Comparison of ENCODE assay signal across 8 mouse cellular contexts in the genomic region with DNA sequence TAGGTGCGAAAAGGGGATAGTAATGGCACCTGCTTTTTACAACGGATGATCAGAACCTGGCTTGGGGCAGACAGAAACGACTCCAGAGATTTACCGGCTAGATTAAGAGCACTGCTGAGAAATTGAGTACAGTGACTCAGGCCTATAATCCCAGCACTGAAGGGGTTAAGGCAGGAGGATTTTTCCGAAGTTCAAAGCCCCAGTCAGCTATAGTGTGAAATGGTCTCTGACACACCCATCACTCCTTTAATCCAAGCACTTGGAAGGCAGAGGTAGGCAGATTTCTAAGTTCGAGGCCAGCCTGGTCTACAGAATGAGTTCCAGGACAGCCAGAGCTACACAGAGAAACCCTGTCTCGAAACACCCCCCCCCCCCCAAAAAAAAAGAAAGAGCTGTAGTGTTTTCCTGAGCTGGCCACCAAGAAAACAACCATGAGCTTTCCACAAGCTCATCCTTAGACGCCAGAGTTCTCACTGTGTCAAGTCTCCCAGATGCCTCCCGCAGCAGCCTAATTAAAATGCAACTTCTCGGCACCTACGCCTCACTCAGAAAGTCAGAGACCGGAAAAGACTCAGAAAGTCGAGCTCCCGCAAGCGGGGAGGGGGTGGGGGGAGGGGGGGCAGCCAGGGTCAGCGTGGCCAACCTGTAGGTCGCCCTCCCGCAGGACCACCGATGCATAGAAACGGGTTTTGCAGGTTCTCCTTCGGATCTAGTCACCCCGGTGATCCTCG. TPM values are rescaled to one million over a fixed set of nuclear protein-coding genes. Genes with fewer than 3 reads are reported as not detected.
DNase-seq lines count a peak whose midpoint lies in the region; ATAC-seq and TF ChIP-seq lines count a peak whose summit lies in the region.

No protein-coding gene starts in this region.

- H3K27ac ChIP-seq in kidney, embryonic 16.5 days (ENCODE audit: low read length) = peak overlapping the region; percentile 86
- no peak overlapping the region for H3K27ac ChIP-seq in forebrain, embryonic 16.5 days (ENCODE audit: low read length)
- peak overlapping the region; percentile 86 for H3K27ac ChIP-seq in lung, embryonic 15.5 days
- peak overlapping the region; percentile 93 for H3K27ac ChIP-seq in stomach, postnatal 0 days (replicated peaks)

- no peak for TF ChIP-seq EP300 in stomach, postnatal 0 days (optimal IDR thresholded peaks at IDR 0.05)

- H3K27me3 ChIP-seq in kidney, embryonic 16.5 days (ENCODE audit: insufficient read depth, low read length) = no peaks in the 10 kb centered on the region
- H3K27me3 ChIP-seq in forebrain, embryonic 16.5 days (replicated peaks; ENCODE audit: control insufficient read depth, insufficient read depth, low read length) = no peaks in the 10 kb centered on the region
- H3K27me3 ChIP-seq in lung, embryonic 15.5 days = no peaks in the 10 kb centered on the region
- H3K27me3 ChIP-seq in stomach, postnatal 0 days (ENCODE audit: control insufficient read depth, insufficient read depth, low read length) = no peaks in the 10 kb centered on the region

- TF ChIP-seq CTCF in stomach, postnatal 0 days (IDR thresholded peaks at IDR 0.05; ENCODE audit: low read depth) = no peak

- DNase-seq in kidney, postnatal 14 days = no peak
- DNase-seq in T-cell, adult 2 months (ENCODE audit: low spot score) = peak; percentile 24
- no peak for DNase-seq in stomach, postnatal 0 days (ENCODE audit: low spot score)
- DNase-seq in layer of hippocampus, adult 9-11 months = no peak
- no peak for DNase-seq in kidney, postnatal 4 days

- 17% methylated on average over 23 of the region's 23 CpGs for WGBS in kidney, embryonic 16.5 days
- 17% methylated on average over 23 of the region's 23 CpGs for WGBS in forebrain, embryonic 16.5 days
- 14% methylated on average over 23 of the region's 23 CpGs for WGBS in lung, embryonic 15.5 days
- 16% methylated on average over 22 of the region's 23 CpGs for WGBS in stomach, postnatal 0 days

- peaks cover 6% of the 10 kb centered on the region for H3K36me3 ChIP-seq in kidney, embryonic 16.5 days (ENCODE audit: insufficient read depth, low read length)
- no peaks in the 10 kb centered on the region for H3K36me3 ChIP-seq in forebrain, embryonic 16.5 days (ENCODE audit: control insufficient read depth, insufficient read depth)
- H3K36me3 ChIP-seq in lung, embryonic 15.5 days = no peaks in the 10 kb centered on the region
- H3K36me3 ChIP-seq in stomach, postnatal 0 days (ENCODE audit: control insufficient read depth, insufficient read depth, low read length) = no peaks in the 10 kb centered on the region; the same call in 1 of the 2 replicates

- peak; percentile 46 for ATAC-seq in kidney, embryonic 16.5 days (ENCODE audit: low FRiP score, low TSS enrichment)
- ATAC-seq in forebrain, embryonic 16.5 days = peak; percentile 54
- peak; percentile 17; the same call in 1 of the 2 replicates for ATAC-seq in lung, embryonic 15.5 days (ENCODE audit: borderline replicate concordance, extremely low read depth, low FRiP score, low TSS enrichment)
- no peak; the same call in 1 of the 2 replicates for ATAC-seq in stomach, postnatal 0 days (ENCODE audit: low FRiP score, low TSS enrichment)

- peak overlapping the region; percentile 60 for H3K4me3 ChIP-seq in kidney, embryonic 16.5 days (ENCODE audit: low read length)
- peak overlapping the region; percentile 46 for H3K4me3 ChIP-seq in forebrain, embryonic 16.5 days (replicated peaks; ENCODE audit: low read length)
- peak overlapping the region; percentile 60 for H3K4me3 ChIP-seq in lung, embryonic 15.5 days
- H3K4me3 ChIP-seq in stomach, postnatal 0 days (ENCODE audit: low read depth, low read length) = peak overlapping the region; percentile 62

- H3K9me3 ChIP-seq in kidney, embryonic 16.5 days (ENCODE audit: low read length) = no peaks in the 10 kb centered on the region
- no peaks in the 10 kb centered on the region for H3K9me3 ChIP-seq in forebrain, embryonic 16.5 days (ENCODE audit: control insufficient read depth, low read length)
- no peaks in the 10 kb centered on the region for H3K9me3 ChIP-seq in lung, embryonic 15.5 days
- no peaks in the 10 kb centered on the region for H3K9me3 ChIP-seq in stomach, postnatal 0 days (ENCODE audit: control insufficient read depth, low read length)

- H3K4me2 ChIP-seq in kidney, embryonic 16.5 days (replicated peaks; ENCODE audit: low read depth, low read length) = peak overlapping the region; percentile 84
- H3K4me2 ChIP-seq in forebrain, embryonic 16.5 days (ENCODE audit: low read length) = peak overlapping the region; percentile 81
- peak overlapping the region; percentile 90 for H3K4me2 ChIP-seq in lung, embryonic 15.5 days
- peak overlapping the region; percentile 86 for H3K4me2 ChIP-seq in stomach, postnatal 0 days (replicated peaks; ENCODE audit: low read depth)

- peak overlapping the region; percentile 87 for H3K9ac ChIP-seq in kidney, embryonic 16.5 days (replicated peaks; ENCODE audit: low read length)
- H3K9ac ChIP-seq in forebrain, embryonic 16.5 days (replicated peaks; ENCODE audit: low read depth, low read length) = peak overlapping the region; percentile 60
- peak overlapping the region; percentile 71 for H3K9ac ChIP-seq in lung, embryonic 15.5 days
- H3K9ac ChIP-seq in stomach, postnatal 0 days (ENCODE audit: low read length) = peak overlapping the region; percentile 86

- H3K4me1 ChIP-seq in kidney, embryonic 16.5 days (ENCODE audit: insufficient read depth, low read length) = peaks cover 7% of the 10 kb centered on the region
- H3K4me1 ChIP-seq in forebrain, embryonic 16.5 days (replicated peaks; ENCODE audit: control insufficient read depth, insufficient read depth, low read length) = peaks cover 6% of the 10 kb centered on the region
- 0 out of 2 replicates have a peak, but pooled peaks cover 9% of the 10 kb centered on the region for H3K4me1 ChIP-seq in lung, embryonic 15.5 days
- no peaks in the 10 kb centered on the region for H3K4me1 ChIP-seq in stomach, postnatal 0 days (replicated peaks; ENCODE audit: control insufficient read depth, insufficient read depth)

RNA-seq across cellular contexts. Expression of a gene that starts 0.8 kb away (rescaled TPM):
- polyA plus RNA-seq in kidney, embryonic 16.5 days (2015; fragmentation: Nextera tagmentation; extraction: Ambion mirVana) = 7.3 and 7.4 TPM in 2 replicates
- polyA plus RNA-seq in forebrain, embryonic 16.5 days (2015; fragmentation: Nextera tagmentation; extraction: Ambion mirVana) = 1.9 and 2.0 TPM in 2 replicates
- polyA plus RNA-seq in lung, embryonic 15.5 days (2015; fragmentation: Nextera tagmentation; extraction: Ambion mirVana) = 6.7 and 9.4 TPM in 2 replicates
- 5.1 and 5.2 TPM in 2 replicates for polyA plus RNA-seq in stomach, postnatal 0 days (2015; fragmentation: Nextera tagmentation; extraction: Ambion mirVana)

RNA-seq across cellular contexts. Expression of a gene that starts 35.3 kb away (rescaled TPM):
- 39.8 and 45.8 TPM in 2 replicates for polyA plus RNA-seq in kidney, embryonic 16.5 days (2015; fragmentation: Nextera tagmentation; extraction: Ambion mirVana)
- polyA plus RNA-seq in forebrain, embryonic 16.5 days (2015; fragmentation: Nextera tagmentation; extraction: Ambion mirVana) = 56.8 and 57.8 TPM in 2 replicates
- 33.2 and 34.3 TPM in 2 replicates for polyA plus RNA-seq in lung, embryonic 15.5 days (2015; fragmentation: Nextera tagmentation; extraction: Ambion mirVana)
- 17.2 and 20.0 TPM in 2 replicates for polyA plus RNA-seq in stomach, postnatal 0 days (2015; fragmentation: Nextera tagmentation; extraction: Ambion mirVana)
